Mouse (Mus musculus): Measurements from ENCODE around the gene Sod1.

GRCm38 (mm10) chr16:90178404-90178803 is 42.1 kb upstream of the Sod1 start:
- TF ChIP-seq CTCF (IDR thresholded peaks at IDR 0.05; ENCODE audit: low read depth, low read length) (no peak), POLR2AphosphoS5 (IDR thresholded peaks at IDR 0.05; ENCODE audit: insufficient replicate concordance, low read depth, low read length) (no peak), GATA1 (IDR thresholded peaks at IDR 0.05; ENCODE audit: borderline replicate concordance, low read length) (no peak), TAL1 (conservative IDR thresholded peaks at IDR 0.05; ENCODE audit: low read depth, low read length) (no peak)
